Mouse (Mus musculus) heart, adult 2 months (tissue): ENCODE data around the gene Ifrd2. TPM values are rescaled to one million over a fixed set of nuclear protein-coding genes. Genes with fewer than 3 reads are reported as not detected.

ENCODE experiments used
- DNase-seq, 2 experiments: peaks; one replicate each; pipeline ENCODE4 v3.0.0; 2021
- H3K27ac ChIP-seq: fragments of 200-600 bp; 2 replicates; pipeline ENCODE4 v1.8.1; 2022
- H3K27me3 ChIP-seq: fragments of 200-500 bp; 2 replicates; pipeline ENCODE4 v1.6.1; 2012; ENCODE audit warnings: mild to moderate bottlenecking, low read length, inconsistent platforms, mixed read lengths; ENCODE audit not compliant: control insufficient read depth, insufficient read depth
- H3K36me3 ChIP-seq: fragments of 200-500 bp; 2 replicates; pipeline ENCODE4 v1.6.1; 2012; ENCODE audit warnings: low read length, inconsistent platforms; ENCODE audit not compliant: control insufficient read depth, insufficient read depth
- H3K4me1 ChIP-seq: fragments of 200-500 bp; 2 replicates; pipeline ENCODE4 v1.6.1; 2011; ENCODE audit warnings: low read length; ENCODE audit not compliant: control insufficient read depth, insufficient read depth
- H3K4me3 ChIP-seq: fragments of 200-600 bp; 2 replicates; pipeline ENCODE4 v1.8.1; 2022
- H3K79me2 ChIP-seq: fragments of 200-500 bp; replicated peaks from 2 replicates; pipeline ENCODE4 v1.6.1; 2012; ENCODE audit warnings: mild to moderate bottlenecking, inconsistent platforms, low read length, moderate library complexity, mixed read lengths; ENCODE audit not compliant: control insufficient read depth, insufficient read depth
- H3K9ac ChIP-seq: fragments of 200-500 bp; 2 replicates; pipeline ENCODE4 v1.6.1; 2012; ENCODE audit warnings: low read depth, mild to moderate bottlenecking, control low read depth, inconsistent platforms, low read length, mixed read lengths
- CTCF ChIP-seq: fragments of 200-600 bp; IDR thresholded peaks from 2 replicates; pipeline ENCODE4 v1.8.1; 2022; ENCODE audit warnings: antibody characterized with exemption, mild to moderate bottlenecking, moderate library complexity
- EP300 ChIP-seq: fragments of 200-500 bp; IDR thresholded peaks from 2 replicates; pipeline ENCODE4 v1.6.1; 2011; ENCODE audit warnings: low read depth, low read length, control low read depth; ENCODE audit not compliant: insufficient read depth
- POLR2A ChIP-seq: fragments of 200-500 bp; IDR thresholded peaks from 2 replicates; pipeline ENCODE4 v1.6.1; 2011; ENCODE audit warnings: mild to moderate bottlenecking, low read depth, low read length, control low read depth; ENCODE audit not compliant: insufficient read depth
- WGBS: fragments of 180-500 bp; shearing (Covaris S2); methylation state at CpG from one replicate; pipeline ENCODE4 v1.1.7; 2018; 5-methylcytosine and 5-hydroxymethylcytosine counted together
- intact Hi-C: fragments of 180-260 bp; cut with DNase I; formaldehyde crosslinking; loops from one replicate; pipeline ENCODE4 v1.15.1; 2025
- polyA plus RNA-seq: library from polyadenylated mRNA; depleted of rRNA; stranded (reverse); fragments of >200 nt; gene quantifications from 2 replicates; pipeline ENCODE4 v1.2.3, GENCODE M21; 2012
- total RNA-seq, 2 experiments: library from RNA; stranded (reverse); gene quantifications; 2 replicates each; pipeline ENCODE4 v1.2.3; 2021

Gene Ifrd2
- total and polyA plus RNA-seq, 3 experiments, result 39.9 to 51.4 (median 43.7) TPM

GRCm38 (mm10) chr9:107549297-107550074, 38.0 kb upstream of the Ifrd2 start:
- DNase-seq, result peak in 1 of 2 experiments; percentile 8
- WGBS, result 89% methylated on average over 20 of the region's 20 CpGs
- TF ChIP-seq EP300 (no peak), CTCF (no peak), POLR2A (no peak)
- no peak overlapping the region for H3K4me3 ChIP-seq
- H3K27me3 ChIP-seq, result no peaks in the 10 kb centered on the region
- peaks cover 15% of the 10 kb centered on the region for H3K4me1 ChIP-seq
- no peaks in the 10 kb centered on the region for H3K79me2 ChIP-seq
- H3K36me3 ChIP-seq, result no peaks in the 10 kb centered on the region
- intact Hi-C loops, result loop anchor here (10.0 kb wide), 1 partner anchor 865 kb away; the partner anchor contains the start of gene Tex264
- H3K9ac ChIP-seq, result no peak overlapping the region
- no peak overlapping the region for H3K27ac ChIP-seq

- Histone ChIP-seq H3K79me2 (no peaks in the 10 kb centered on the region), H3K4me1 (peaks cover 15% of the 10 kb centered on the region), H3K27ac (no peak overlapping the region; the same call in 1 of the 2 replicates), H3K36me3 (no peaks in the 10 kb centered on the region), H3K27me3 (no peaks in the 10 kb centered on the region), H3K9ac (no peak overlapping the region; the same call in 1 of the 2 replicates), H3K4me3 (no peak overlapping the region; the same call in 1 of the 2 replicates)
- no peak for DNase-seq
- WGBS, result 67% methylated on average over 23 of the region's 23 CpGs
- intact Hi-C loops, result no loop called here
- no peak for TF ChIP-seq EP300
- TF ChIP-seq CTCF, result no peak
- no peak for TF ChIP-seq POLR2A
Observed at GRCm38 (mm10) chr9:107550491-107551116, 36.8 kb upstream of the Ifrd2 start.

- WGBS, result 5% methylated on average over 63 of the region's 63 CpGs
- Histone ChIP-seq H3K4me1 (peaks cover 14% of the 10 kb centered on the region), H3K4me3 (peak within 1 kb of the TSS; percentile 51), H3K79me2 (no peaks in the 10 kb centered on the region), H3K9ac (peak within 1 kb of the TSS; percentile 86), H3K27ac (peak within 1 kb of the TSS; percentile 59), H3K27me3 (no peaks in the 10 kb centered on the region), H3K36me3 (no peaks in the 10 kb centered on the region)
- intact Hi-C loops, result no loop called here
- peak; percentile 83 to 86 for DNase-seq
- peak; percentile 44; the same call in 1 of the 2 replicates for TF ChIP-seq POLR2A
- no peak for TF ChIP-seq CTCF
- TF ChIP-seq EP300, result 0 out of 2 replicates have a peak, but pooled peaks have one; percentile 27
Observed at GRCm38 (mm10) chr9:107551117-107551889, 36.1 kb upstream of the Ifrd2 start, which contains the start of gene Rassf1. Gene Rassf1, plus strand, starts transcription at chr9:107551555.

- peak overlapping the region; percentile 59 for H3K27ac ChIP-seq
- peaks cover 4% of the 10 kb centered on the region; the same call in 1 of the 2 replicates for H3K36me3 ChIP-seq
- peaks cover 3% of the 10 kb centered on the region for H3K79me2 ChIP-seq
- H3K4me3 ChIP-seq, result peak overlapping the region; percentile 51
- no peak for DNase-seq
- 36% methylated on average over 8 of the region's 8 CpGs for WGBS
- peak overlapping the region; percentile 86 for H3K9ac ChIP-seq
- TF ChIP-seq EP300, result no peak
- TF ChIP-seq POLR2A, result no peak
- no peak for TF ChIP-seq CTCF
- H3K27me3 ChIP-seq, result no peaks in the 10 kb centered on the region
- H3K4me1 ChIP-seq, result peaks cover 17% of the 10 kb centered on the region
- intact Hi-C loops, result no loop called here
Observed at GRCm38 (mm10) chr9:107551890-107552355, 35.5 kb upstream of the Ifrd2 start.

GRCm38 (mm10) chr9:107552690-107553393, 34.6 kb upstream of the Ifrd2 start:
- H3K79me2 ChIP-seq, result peaks cover 3% of the 10 kb centered on the region
- peaks cover 10% of the 10 kb centered on the region for H3K36me3 ChIP-seq
- H3K9ac ChIP-seq, result no peak overlapping the region
- WGBS, result 84% methylated on average over 5 of the region's 5 CpGs
- H3K27me3 ChIP-seq, result no peaks in the 10 kb centered on the region
- no peak overlapping the region for H3K27ac ChIP-seq
- H3K4me3 ChIP-seq, result no peak overlapping the region
- intact Hi-C loops, result no loop called here
- no peak for TF ChIP-seq EP300
- no peak for TF ChIP-seq CTCF
- TF ChIP-seq POLR2A, result no peak
- no peak for DNase-seq
- H3K4me1 ChIP-seq, result peaks cover 16% of the 10 kb centered on the region
